Mouse (Mus musculus): ENCODE measurements around the gene Olfr574. TPM values are rescaled to one million over a fixed set of nuclear protein-coding genes. Genes with fewer than 3 reads are reported as not detected.

Gene Olfr574
- not detected in 2 replicates for polyA plus RNA-seq (2014; fragmentation: Nextera tagmentation; extraction: Ambion mirVana)

GRCm38 (mm10) chr7:102948167-102948566 is at the start of gene Olfr574:
Gene Olfr574, plus strand, starts transcription at chr7:102948467.
- H3K9ac ChIP-seq (ENCODE audit: low read depth, low read length), result no peak within 1 kb of the TSS
- H3K27ac ChIP-seq (ENCODE audit: low read depth, low read length), result no peak within 1 kb of the TSS
- no peaks in the 10 kb centered on the region for H3K27me3 ChIP-seq (ENCODE audit: control insufficient read depth, insufficient read depth, low read length)
- H3K4me2 ChIP-seq (replicated peaks; ENCODE audit: low read depth, low read length), result no peak within 1 kb of the TSS
- H3K4me3 ChIP-seq (ENCODE audit: low read depth, low read length), result no peak within 1 kb of the TSS
- no peaks in the 10 kb centered on the region for H3K4me1 ChIP-seq (replicated peaks; ENCODE audit: control insufficient read depth, insufficient read depth, low read length)
- no peak for ATAC-seq (ENCODE audit: low FRiP score)
- no peaks in the 10 kb centered on the region for H3K36me3 ChIP-seq (ENCODE audit: control insufficient read depth, insufficient read depth, low read length)
- 100% methylated on average over 1 of the region's 1 CpGs for whole genome bisulfite sequencing
- H3K9me3 ChIP-seq (ENCODE audit: control insufficient read depth, low read length), result no peaks in the 10 kb centered on the region
- DNase-seq (ENCODE audit: low spot score), result no peak

DNA sequence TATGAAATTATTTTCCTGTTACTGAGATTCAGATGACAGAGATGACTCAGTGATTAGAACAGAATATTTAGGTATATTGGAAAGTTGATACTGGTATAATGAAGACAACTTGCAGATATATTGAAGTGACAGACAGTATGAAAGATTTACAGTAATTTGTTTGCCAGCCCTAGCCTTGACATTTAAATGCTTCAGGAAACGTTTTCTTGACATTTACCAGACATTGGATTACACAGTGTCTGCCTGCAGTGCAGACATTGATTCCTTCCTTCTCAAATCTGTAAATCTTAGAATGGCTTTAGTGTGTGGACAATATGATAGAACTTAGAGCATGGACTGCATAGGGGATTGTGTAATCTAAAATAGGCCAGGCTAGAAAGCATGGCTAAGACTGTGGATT is 33.0 kb upstream of the Olfr574 start:
- no peak overlapping the region for H3K4me3 ChIP-seq (ENCODE audit: low read depth, low read length)
- no peak for ATAC-seq (ENCODE audit: low FRiP score)
- H3K36me3 ChIP-seq (ENCODE audit: control insufficient read depth, insufficient read depth, low read length), result no peaks in the 10 kb centered on the region
- no peak for DNase-seq (ENCODE audit: low spot score)
- WGBS, result 59% methylated on average over 1 of the region's 1 CpGs
- H3K4me2 ChIP-seq (replicated peaks; ENCODE audit: low read depth, low read length), result no peak overlapping the region
- H3K27me3 ChIP-seq (ENCODE audit: control insufficient read depth, insufficient read depth, low read length), result no peaks in the 10 kb centered on the region
- no peak overlapping the region for H3K9ac ChIP-seq (ENCODE audit: low read depth, low read length)
- no peak overlapping the region for H3K27ac ChIP-seq (ENCODE audit: low read depth, low read length)
- no peaks in the 10 kb centered on the region for H3K9me3 ChIP-seq (ENCODE audit: control insufficient read depth, low read length)
- H3K4me1 ChIP-seq (replicated peaks; ENCODE audit: control insufficient read depth, insufficient read depth, low read length), result no peaks in the 10 kb centered on the region

GRCm38 (mm10) chr7:102916405-102916804 is 31.9 kb upstream of the Olfr574 start:
- H3K9ac ChIP-seq (ENCODE audit: low read depth, low read length), result no peak overlapping the region
- no peak overlapping the region for H3K27ac ChIP-seq (ENCODE audit: low read depth, low read length)
- DNase-seq (ENCODE audit: low spot score) (no peak), ATAC-seq (ENCODE audit: low FRiP score) (no peak)
- no peak overlapping the region for H3K4me2 ChIP-seq (replicated peaks; ENCODE audit: low read depth, low read length)
- 85% methylated on average over 5 of the region's 5 CpGs for WGBS
- H3K4me3 ChIP-seq (ENCODE audit: low read depth, low read length), result no peak overlapping the region
- H3K4me1 ChIP-seq (replicated peaks; ENCODE audit: control insufficient read depth, insufficient read depth, low read length), result no peaks in the 10 kb centered on the region
- no peaks in the 10 kb centered on the region for H3K9me3 ChIP-seq (ENCODE audit: control insufficient read depth, low read length)
- H3K36me3 ChIP-seq (ENCODE audit: control insufficient read depth, insufficient read depth, low read length), result no peaks in the 10 kb centered on the region
- H3K27me3 ChIP-seq (ENCODE audit: control insufficient read depth, insufficient read depth, low read length), result no peaks in the 10 kb centered on the region

DNA sequence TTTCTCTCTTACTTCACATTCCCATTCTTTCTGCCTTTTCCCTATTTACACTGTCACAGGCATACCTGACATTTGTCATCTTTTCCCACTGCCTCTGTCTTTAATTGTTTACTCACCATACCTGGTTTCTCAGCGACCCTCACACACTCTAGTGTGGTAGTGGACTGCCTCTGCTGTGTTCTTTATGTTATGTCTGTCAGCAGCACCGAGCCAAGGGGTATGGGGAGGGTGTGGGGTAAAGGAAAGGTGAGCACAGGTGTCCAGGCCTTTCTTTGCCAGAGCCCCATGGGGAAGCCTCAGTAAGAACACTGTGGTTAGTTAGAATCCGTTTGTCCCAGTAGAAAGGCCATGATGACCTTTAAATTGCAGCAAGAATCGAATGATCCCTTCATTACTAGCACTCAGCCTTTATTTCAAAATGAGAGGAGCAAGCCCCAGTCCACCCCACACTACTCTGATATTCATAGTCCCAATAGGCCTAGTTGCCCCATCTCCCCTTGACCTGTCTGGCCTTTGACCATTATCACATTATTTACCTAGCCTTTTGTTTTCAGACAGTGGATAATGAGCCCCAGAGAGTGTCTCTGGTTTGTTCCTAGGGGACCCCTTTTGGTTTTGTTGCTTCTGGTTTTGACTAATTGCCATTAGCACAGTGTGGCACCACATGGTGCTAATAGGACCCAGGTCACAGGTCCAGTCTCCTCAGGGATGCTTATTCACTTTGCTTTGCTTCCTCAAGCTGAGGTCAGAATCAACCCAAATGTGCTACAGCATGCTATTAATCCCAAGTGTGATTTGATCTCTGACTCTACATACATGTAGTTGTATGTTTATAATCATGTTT is 31.0 kb upstream of the Olfr574 start, which contains the start of gene Olfr571:
Gene Olfr571, minus strand, starts transcription at position 505 of the 844 bp plus-strand sequence.
- H3K4me1 ChIP-seq (replicated peaks; ENCODE audit: control insufficient read depth, insufficient read depth, low read length), result no peaks in the 10 kb centered on the region
- no peaks in the 10 kb centered on the region for H3K27me3 ChIP-seq (ENCODE audit: control insufficient read depth, insufficient read depth, low read length)
- H3K36me3 ChIP-seq (ENCODE audit: control insufficient read depth, insufficient read depth, low read length), result no peaks in the 10 kb centered on the region
- no peak within 1 kb of the TSS for H3K4me2 ChIP-seq (replicated peaks; ENCODE audit: low read depth, low read length)
- H3K27ac ChIP-seq (ENCODE audit: low read depth, low read length), result no peak within 1 kb of the TSS
- no peak within 1 kb of the TSS for H3K9ac ChIP-seq (ENCODE audit: low read depth, low read length)
- ATAC-seq (ENCODE audit: low FRiP score) (peak; percentile 72), DNase-seq (ENCODE audit: low spot score) (peak; percentile 4)
- H3K4me3 ChIP-seq (ENCODE audit: low read depth, low read length), result no peak within 1 kb of the TSS
- H3K9me3 ChIP-seq (ENCODE audit: control insufficient read depth, low read length), result no peaks in the 10 kb centered on the region
- 65% methylated on average over 4 of the region's 4 CpGs for WGBS

GRCm38 (mm10) chr7:102919632-102920031 is 28.6 kb upstream of the Olfr574 start:
- H3K9me3 ChIP-seq (ENCODE audit: control insufficient read depth, low read length), result no peaks in the 10 kb centered on the region
- H3K27me3 ChIP-seq (ENCODE audit: control insufficient read depth, insufficient read depth, low read length), result no peaks in the 10 kb centered on the region
- WGBS, result 11% methylated on average over 1 of the region's 1 CpGs
- peak; percentile 79 for DNase-seq (ENCODE audit: low spot score)
- no peaks in the 10 kb centered on the region for H3K4me1 ChIP-seq (replicated peaks; ENCODE audit: control insufficient read depth, insufficient read depth, low read length)
- no peak overlapping the region for H3K4me2 ChIP-seq (replicated peaks; ENCODE audit: low read depth, low read length)
- H3K4me3 ChIP-seq (ENCODE audit: low read depth, low read length), result no peak overlapping the region
- H3K27ac ChIP-seq (ENCODE audit: low read depth, low read length), result no peak overlapping the region
- H3K9ac ChIP-seq (ENCODE audit: low read depth, low read length), result no peak overlapping the region
- H3K36me3 ChIP-seq (ENCODE audit: control insufficient read depth, insufficient read depth, low read length), result no peaks in the 10 kb centered on the region
- ATAC-seq (ENCODE audit: low FRiP score), result peak; percentile 70

DNA sequence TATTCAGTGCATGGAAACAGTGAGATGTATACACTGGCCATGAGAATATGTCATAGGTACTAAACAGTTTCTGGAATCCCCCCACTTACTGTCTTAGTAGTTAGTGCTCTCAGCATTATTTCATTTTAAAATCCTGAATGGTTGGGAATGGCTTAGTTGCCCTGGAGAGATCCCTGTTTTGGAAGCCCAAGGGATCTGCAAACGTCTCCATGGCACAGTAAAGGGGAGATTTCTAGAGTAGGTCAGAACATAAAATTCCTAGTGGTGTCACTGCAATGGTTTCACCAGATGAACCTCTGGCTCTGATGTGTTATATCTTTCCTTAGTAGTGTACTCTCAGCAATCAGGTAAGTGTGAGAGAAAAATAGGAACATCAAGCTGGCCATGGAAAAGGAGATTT is 24.2 kb upstream of the Olfr574 start, which contains the start of gene Olfr572:
Gene Olfr572, plus strand, starts transcription at position 301 of the 400 bp plus-strand sequence.
- H3K36me3 ChIP-seq (ENCODE audit: control insufficient read depth, insufficient read depth, low read length), result no peaks in the 10 kb centered on the region
- no peak within 1 kb of the TSS for H3K27ac ChIP-seq (ENCODE audit: low read depth, low read length)
- H3K9ac ChIP-seq (ENCODE audit: low read depth, low read length), result no peak within 1 kb of the TSS
- H3K4me3 ChIP-seq (ENCODE audit: low read depth, low read length), result no peak within 1 kb of the TSS
- H3K4me1 ChIP-seq (replicated peaks; ENCODE audit: control insufficient read depth, insufficient read depth, low read length), result no peaks in the 10 kb centered on the region
- no peak within 1 kb of the TSS for H3K4me2 ChIP-seq (replicated peaks; ENCODE audit: low read depth, low read length)
- H3K9me3 ChIP-seq (ENCODE audit: control insufficient read depth, low read length), result no peaks in the 10 kb centered on the region
- DNase-seq (ENCODE audit: low spot score) (no peak), ATAC-seq (ENCODE audit: low FRiP score) (no peak)
- WGBS, result 74% methylated on average over 1 of the region's 1 CpGs
- H3K27me3 ChIP-seq (ENCODE audit: control insufficient read depth, insufficient read depth, low read length), result no peaks in the 10 kb centered on the region

DNA sequence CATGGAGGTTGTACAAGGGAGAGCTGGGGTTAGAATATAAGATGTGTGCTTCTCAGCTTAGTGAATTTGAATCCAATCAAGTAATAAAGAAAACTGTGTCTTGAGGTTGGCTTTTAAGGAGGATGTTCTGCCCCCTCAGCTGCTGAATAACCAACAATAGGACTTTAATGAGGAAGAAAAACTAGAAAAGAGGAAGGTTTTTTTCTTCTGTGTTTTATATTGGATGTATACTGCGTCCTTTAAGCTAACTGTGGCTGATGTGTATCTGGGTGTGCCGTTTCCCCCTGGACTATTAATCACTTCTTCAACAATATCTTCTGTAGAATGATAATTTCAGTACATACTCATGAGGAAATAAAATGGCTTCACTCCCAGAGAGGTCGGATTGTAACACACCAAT is 21.2 kb upstream of the Olfr574 start:
- ATAC-seq (ENCODE audit: low FRiP score) (no peak), DNase-seq (ENCODE audit: low spot score) (no peak)
- no peaks in the 10 kb centered on the region for H3K9me3 ChIP-seq (ENCODE audit: control insufficient read depth, low read length)
- H3K4me3 ChIP-seq (ENCODE audit: low read depth, low read length), result no peak overlapping the region
- H3K27me3 ChIP-seq (ENCODE audit: control insufficient read depth, insufficient read depth, low read length), result no peaks in the 10 kb centered on the region
- no peaks in the 10 kb centered on the region for H3K36me3 ChIP-seq (ENCODE audit: control insufficient read depth, insufficient read depth, low read length)
- H3K4me1 ChIP-seq (replicated peaks; ENCODE audit: control insufficient read depth, insufficient read depth, low read length), result no peaks in the 10 kb centered on the region
- no peak overlapping the region for H3K9ac ChIP-seq (ENCODE audit: low read depth, low read length)
- H3K27ac ChIP-seq (ENCODE audit: low read depth, low read length), result no peak overlapping the region
- 79% methylated on average over 3 of the region's 3 CpGs for WGBS
- H3K4me2 ChIP-seq (replicated peaks; ENCODE audit: low read depth, low read length), result no peak overlapping the region

DNA sequence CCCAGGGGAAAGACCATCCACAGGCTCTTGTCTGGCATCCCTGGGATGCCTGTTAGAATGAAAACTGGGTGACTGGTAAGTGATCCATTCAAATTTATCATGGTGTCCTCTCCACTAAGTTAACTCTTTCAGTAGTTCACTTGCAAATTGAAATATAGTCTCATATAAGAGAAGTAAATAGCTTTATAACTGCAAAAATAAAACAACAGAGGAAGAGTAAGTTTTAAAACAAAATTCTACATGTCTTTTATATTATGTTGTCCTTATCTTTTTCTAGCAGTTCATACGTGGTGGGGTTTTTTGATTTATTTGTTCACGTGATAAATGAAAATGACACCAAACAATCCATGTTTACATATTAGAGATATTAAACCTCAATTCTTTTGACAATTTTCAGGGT is 5.8 kb upstream of the Olfr574 start, which contains the start of gene Olfr573-ps1:
Gene Olfr573-ps1, minus strand, starts transcription at position 101 of the 400 bp plus-strand sequence.
- no peaks in the 10 kb centered on the region for H3K9me3 ChIP-seq (ENCODE audit: control insufficient read depth, low read length)
- no peak for DNase-seq (ENCODE audit: low spot score)
- H3K27me3 ChIP-seq (ENCODE audit: control insufficient read depth, insufficient read depth, low read length), result no peaks in the 10 kb centered on the region
- H3K27ac ChIP-seq (ENCODE audit: low read depth, low read length), result no peak within 1 kb of the TSS
- WGBS, result 93% methylated on average over 2 of the region's 2 CpGs
- no peak within 1 kb of the TSS for H3K4me2 ChIP-seq (replicated peaks; ENCODE audit: low read depth, low read length)
- H3K4me3 ChIP-seq (ENCODE audit: low read depth, low read length), result no peak within 1 kb of the TSS
- no peak within 1 kb of the TSS for H3K9ac ChIP-seq (ENCODE audit: low read depth, low read length)
- ATAC-seq (ENCODE audit: low FRiP score), result no peak
- H3K4me1 ChIP-seq (replicated peaks; ENCODE audit: control insufficient read depth, insufficient read depth, low read length), result no peaks in the 10 kb centered on the region
- H3K36me3 ChIP-seq (ENCODE audit: control insufficient read depth, insufficient read depth, low read length), result no peaks in the 10 kb centered on the region

DNA sequence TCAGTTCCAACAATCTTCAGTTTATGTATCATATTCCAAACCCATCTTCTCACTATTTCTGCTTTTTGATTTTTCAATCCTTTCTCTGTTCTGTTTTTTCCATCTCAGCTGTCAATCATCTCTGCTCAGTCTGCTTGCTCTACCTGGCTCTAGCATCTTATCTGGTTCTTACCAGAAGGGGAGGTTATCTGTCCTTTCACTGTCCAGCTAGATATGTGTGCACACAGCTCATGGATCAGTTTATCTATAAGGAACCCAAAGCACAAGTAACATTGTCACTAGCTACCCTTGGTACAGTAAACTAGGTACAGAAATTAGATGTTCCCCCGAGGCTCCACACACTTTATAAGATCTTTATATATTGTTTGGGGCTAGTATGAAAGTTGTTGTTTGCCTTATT is 4.8 kb upstream of the Olfr574 start:
- 89% methylated on average over 1 of the region's 1 CpGs for WGBS

More for the DNA sequence above, 4.8 kb upstream of the Olfr574 start:
- Histone ChIP-seq H3K27me3 (ENCODE audit: control insufficient read depth, insufficient read depth, low read length) (no peaks in the 10 kb centered on the region), H3K9ac (ENCODE audit: low read depth, low read length) (no peak overlapping the region), H3K36me3 (ENCODE audit: control insufficient read depth, insufficient read depth, low read length) (no peaks in the 10 kb centered on the region), H3K27ac (ENCODE audit: low read depth, low read length) (no peak overlapping the region), H3K4me3 (ENCODE audit: low read depth, low read length) (no peak overlapping the region), H3K9me3 (ENCODE audit: control insufficient read depth, low read length) (no peaks in the 10 kb centered on the region), H3K4me2 (replicated peaks; ENCODE audit: low read depth, low read length) (no peak overlapping the region), H3K4me1 (replicated peaks; ENCODE audit: control insufficient read depth, insufficient read depth, low read length) (no peaks in the 10 kb centered on the region)
- no peak for DNase-seq (ENCODE audit: low spot score)
- no peak for ATAC-seq (ENCODE audit: low FRiP score)

Measured in hindbrain, embryonic 11.5 days (tissue).